Mouse (Mus musculus): ENCODE data around the gene Maff. TPM values are rescaled to one million over a fixed set of nuclear protein-coding genes. Genes with fewer than 3 reads are reported as not detected.

Gene Maff
- polyA plus RNA-seq, 1 experiment, result 1.1 TPM

- TF ChIP-seq CTCF (IDR thresholded peaks at IDR 0.05; ENCODE audit: control insufficient read depth, insufficient read depth, insufficient replicate concordance, low read depth, low read length), result no peak
- H3K4me1 ChIP-seq (ENCODE audit: control insufficient read depth, insufficient read depth, low read length), result peaks cover 12% of the 10 kb centered on the region
- no peak overlapping the region for H3K27ac ChIP-seq (ENCODE audit: control insufficient read depth, insufficient read depth, low read depth, low read length)
- H3K36me3 ChIP-seq (ENCODE audit: control insufficient read depth, insufficient read depth, low read length), result no peaks in the 10 kb centered on the region
- no peaks in the 10 kb centered on the region for H3K27me3 ChIP-seq (ENCODE audit: control insufficient read depth, insufficient read depth, low read length)
- H3K4me3 ChIP-seq (ENCODE audit: control insufficient read depth, low read depth, low read length), result peak overlapping the region; percentile 2; the same call in 1 of the 2 replicates
Measured at GRCm38 (mm10) chr15:79330521-79330920, 15.9 kb upstream of the Maff start.

DNA sequence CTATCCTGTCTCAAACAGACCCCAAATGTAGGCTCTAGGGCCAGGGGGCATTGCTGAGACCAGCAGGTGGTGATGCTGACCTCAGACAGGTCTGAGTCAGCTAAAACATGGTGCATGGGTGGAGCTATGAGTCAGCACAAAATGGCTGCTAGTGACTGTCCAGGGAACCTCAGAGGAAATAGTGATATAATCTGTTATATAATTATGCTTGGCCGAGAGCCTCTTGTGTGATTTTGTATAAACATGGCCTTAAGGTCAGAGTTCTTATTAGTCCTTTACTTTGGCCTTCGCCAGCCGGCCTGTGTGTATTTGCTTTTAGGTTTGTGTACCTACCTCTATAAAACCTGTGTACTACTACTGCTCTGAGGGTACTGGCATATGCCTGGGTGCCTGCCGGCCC, 13.0 kb upstream of the Maff start:
- no peak for TF ChIP-seq POLR2A (IDR thresholded peaks at IDR 0.05; ENCODE audit: control insufficient read depth, low read depth, low read length)
- TF ChIP-seq CTCF (IDR thresholded peaks at IDR 0.05; ENCODE audit: control insufficient read depth, insufficient read depth, insufficient replicate concordance, low read depth, low read length), result no peak
- Histone ChIP-seq H3K27me3 (ENCODE audit: control insufficient read depth, insufficient read depth, low read length) (no peaks in the 10 kb centered on the region), H3K4me3 (ENCODE audit: control insufficient read depth, low read depth, low read length) (no peak overlapping the region)

GRCm38 (mm10) chr15:79335061-79335655, 11.3 kb upstream of the Maff start:
- no peak overlapping the region for H3K4me3 ChIP-seq (ENCODE audit: control insufficient read depth, low read depth, low read length)
- no peaks in the 10 kb centered on the region; the same call in 1 of the 2 replicates for H3K4me1 ChIP-seq (ENCODE audit: control insufficient read depth, insufficient read depth, low read length)
- H3K27ac ChIP-seq (ENCODE audit: control insufficient read depth, insufficient read depth, low read depth, low read length), result no peak overlapping the region
- TF ChIP-seq POLR2A (IDR thresholded peaks at IDR 0.05; ENCODE audit: control insufficient read depth, low read depth, low read length) (no peak), CTCF (IDR thresholded peaks at IDR 0.05; ENCODE audit: control insufficient read depth, insufficient read depth, insufficient replicate concordance, low read depth, low read length) (no peak)
- no peaks in the 10 kb centered on the region for H3K27me3 ChIP-seq (ENCODE audit: control insufficient read depth, insufficient read depth, low read length)
- H3K36me3 ChIP-seq (ENCODE audit: control insufficient read depth, insufficient read depth, low read length), result no peaks in the 10 kb centered on the region

More for the DNA sequence above, 13.0 kb upstream of the Maff start:
- Histone ChIP-seq H3K4me1 (ENCODE audit: control insufficient read depth, insufficient read depth, low read length) (peaks cover 3% of the 10 kb centered on the region), H3K27ac (ENCODE audit: control insufficient read depth, insufficient read depth, low read depth, low read length) (no peak overlapping the region), H3K36me3 (ENCODE audit: control insufficient read depth, insufficient read depth, low read length) (no peaks in the 10 kb centered on the region)

DNA sequence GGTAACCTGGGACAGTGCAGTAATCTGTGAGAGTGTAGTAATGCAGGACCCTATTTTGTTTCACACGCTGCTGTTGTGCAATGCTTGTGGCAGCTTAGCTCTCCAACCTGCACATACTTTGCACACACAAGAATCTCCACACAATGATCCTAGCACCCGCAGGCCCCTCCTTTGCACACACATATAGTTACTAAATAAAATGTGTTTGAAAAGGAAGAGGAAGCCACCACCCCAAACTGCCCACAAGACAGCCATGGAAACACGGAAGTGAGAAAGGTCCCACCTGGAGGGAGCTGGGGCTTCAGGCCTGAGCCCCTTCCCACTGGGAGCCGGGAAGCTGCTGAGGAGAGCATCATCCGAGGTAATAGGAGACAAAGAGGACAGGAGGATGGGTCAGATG, 7.4 kb upstream of the Maff start:
- no peaks in the 10 kb centered on the region for H3K36me3 ChIP-seq (ENCODE audit: control insufficient read depth, insufficient read depth, low read length)
- no peaks in the 10 kb centered on the region for H3K27me3 ChIP-seq (ENCODE audit: control insufficient read depth, insufficient read depth, low read length)
- no peak overlapping the region for H3K4me3 ChIP-seq (ENCODE audit: control insufficient read depth, low read depth, low read length)
- TF ChIP-seq CTCF (IDR thresholded peaks at IDR 0.05; ENCODE audit: control insufficient read depth, insufficient read depth, insufficient replicate concordance, low read depth, low read length), result no peak
- no peak for TF ChIP-seq POLR2A (IDR thresholded peaks at IDR 0.05; ENCODE audit: control insufficient read depth, low read depth, low read length)
- no peak overlapping the region for H3K27ac ChIP-seq (ENCODE audit: control insufficient read depth, insufficient read depth, low read depth, low read length)
- no peaks in the 10 kb centered on the region for H3K4me1 ChIP-seq (ENCODE audit: control insufficient read depth, insufficient read depth, low read length)

DNA sequence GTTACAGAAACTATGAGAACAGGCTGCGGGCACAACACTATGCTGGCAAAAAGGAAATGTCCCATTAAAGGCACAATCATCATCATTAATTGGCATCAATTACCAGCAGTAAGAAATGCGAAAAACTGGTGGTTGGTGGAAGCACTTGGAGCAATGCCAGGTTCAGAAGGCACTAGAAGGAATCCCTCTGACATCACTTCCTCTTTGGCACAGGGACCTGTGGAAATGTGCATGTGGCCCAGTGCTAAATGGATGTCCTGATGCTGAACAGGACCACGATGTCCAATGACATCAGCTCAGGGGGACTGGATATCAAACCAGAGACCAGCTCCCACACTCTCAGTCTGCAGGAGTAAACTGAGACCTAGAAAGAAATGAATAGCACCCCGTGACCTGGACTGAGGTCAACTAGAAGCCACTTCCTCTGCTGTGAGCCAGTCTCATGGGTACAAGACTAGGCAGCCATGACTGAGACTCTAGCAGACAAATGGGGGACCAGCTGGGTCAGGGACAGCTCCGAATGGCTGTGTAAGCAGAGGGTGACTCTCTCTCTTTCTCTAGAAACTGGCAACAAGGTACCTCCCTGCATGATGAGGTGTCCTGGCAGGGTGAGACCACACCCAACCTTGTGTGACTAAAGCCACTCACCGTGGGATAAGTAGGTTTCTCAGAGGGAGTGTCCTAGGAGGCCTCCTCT, 3.6 kb upstream of the Maff start:
- no peaks in the 10 kb centered on the region for H3K27me3 ChIP-seq (ENCODE audit: control insufficient read depth, insufficient read depth, low read length)
- no peaks in the 10 kb centered on the region for H3K36me3 ChIP-seq (ENCODE audit: control insufficient read depth, insufficient read depth, low read length)
- TF ChIP-seq CTCF (IDR thresholded peaks at IDR 0.05; ENCODE audit: control insufficient read depth, insufficient read depth, insufficient replicate concordance, low read depth, low read length), result no peak
- no peak for TF ChIP-seq POLR2A (IDR thresholded peaks at IDR 0.05; ENCODE audit: control insufficient read depth, low read depth, low read length)
- H3K4me1 ChIP-seq (ENCODE audit: control insufficient read depth, insufficient read depth, low read length), result peaks cover 5% of the 10 kb centered on the region; the same call in 1 of the 2 replicates
- no peak overlapping the region for H3K27ac ChIP-seq (ENCODE audit: control insufficient read depth, insufficient read depth, low read depth, low read length)
- H3K4me3 ChIP-seq (ENCODE audit: control insufficient read depth, low read depth, low read length), result no peak overlapping the region

DNA sequence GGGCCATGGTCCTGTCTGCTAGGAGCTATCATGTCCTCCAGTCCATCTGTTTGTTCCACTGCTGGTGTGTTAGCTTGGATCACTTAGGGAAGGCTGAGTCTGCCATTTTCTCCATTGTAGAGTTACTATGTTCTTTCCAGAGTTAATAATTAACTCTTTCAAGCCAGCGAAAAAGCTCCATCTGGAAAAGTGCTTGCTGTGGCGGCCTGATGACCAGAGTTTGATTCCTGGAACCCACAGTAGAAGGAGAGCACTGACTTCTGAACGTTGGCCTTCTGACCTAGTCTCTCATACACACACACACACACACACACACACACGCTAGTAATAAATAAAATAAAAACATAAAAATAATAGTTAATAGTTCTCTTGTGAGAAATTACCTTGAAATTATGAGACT, 1.8 kb upstream of the Maff start:
- Histone ChIP-seq H3K27ac (ENCODE audit: control insufficient read depth, insufficient read depth, low read depth, low read length) (no peak overlapping the region), H3K36me3 (ENCODE audit: control insufficient read depth, insufficient read depth, low read length) (no peaks in the 10 kb centered on the region), H3K4me3 (ENCODE audit: control insufficient read depth, low read depth, low read length) (no peak overlapping the region), H3K4me1 (ENCODE audit: control insufficient read depth, insufficient read depth, low read length) (peaks cover 14% of the 10 kb centered on the region), H3K27me3 (ENCODE audit: control insufficient read depth, insufficient read depth, low read length) (no peaks in the 10 kb centered on the region)
- TF ChIP-seq POLR2A (IDR thresholded peaks at IDR 0.05; ENCODE audit: control insufficient read depth, low read depth, low read length) (no peak), CTCF (IDR thresholded peaks at IDR 0.05; ENCODE audit: control insufficient read depth, insufficient read depth, insufficient replicate concordance, low read depth, low read length) (no peak)

- Histone ChIP-seq H3K27me3 (ENCODE audit: control insufficient read depth, insufficient read depth, low read length) (no peaks in the 10 kb centered on the region), H3K27ac (ENCODE audit: control insufficient read depth, insufficient read depth, low read depth, low read length) (no peak overlapping the region), H3K4me3 (ENCODE audit: control insufficient read depth, low read depth, low read length) (peak overlapping the region; percentile 84), H3K4me1 (ENCODE audit: control insufficient read depth, insufficient read depth, low read length) (peaks cover 14% of the 10 kb centered on the region), H3K36me3 (ENCODE audit: control insufficient read depth, insufficient read depth, low read length) (no peaks in the 10 kb centered on the region)
- TF ChIP-seq CTCF (IDR thresholded peaks at IDR 0.05; ENCODE audit: control insufficient read depth, insufficient read depth, insufficient replicate concordance, low read depth, low read length) (no peak), POLR2A (IDR thresholded peaks at IDR 0.05; ENCODE audit: control insufficient read depth, low read depth, low read length) (no peak)
Measured at GRCm38 (mm10) chr15:79347165-79347844, 884 bp downstream of the Maff start.
